ENCODE assay signal across 8 mouse cellular contexts in genomic region chr10:4105676-4106528, GRCm38 (mm10).
DNase-seq lines count a peak whose midpoint lies in the region; ATAC-seq and TF ChIP-seq lines count a peak whose summit lies in the region.

No protein-coding gene starts in this region.

- no peaks in the 10 kb centered on the region for H3K27me3 ChIP-seq in E14TG2a.4 (ENCODE audit: insufficient read depth, low read length)
- H3K27me3 ChIP-seq in heart, embryonic 12.5 days (replicated peaks): no peaks in the 10 kb centered on the region
- H3K27me3 ChIP-seq in limb, embryonic 10.5 days (ENCODE audit: low read depth, poor library complexity, severe bottlenecking): no peaks in the 10 kb centered on the region
- H3K27me3 ChIP-seq in neural tube, embryonic 14.5 days (ENCODE audit: control insufficient read depth, insufficient read depth, low read length): no peaks in the 10 kb centered on the region

- no peak overlapping the region for H3K4me2 ChIP-seq in heart, embryonic 12.5 days
- no peak overlapping the region for H3K4me2 ChIP-seq in neural tube, embryonic 14.5 days (ENCODE audit: low read depth, low read length)

- WGBS in heart, embryonic 12.5 days: 47% methylated on average over 10 of the region's 10 CpGs
- 80% methylated on average over 10 of the region's 10 CpGs for WGBS in limb, embryonic 10.5 days
- WGBS in neural tube, embryonic 14.5 days: 24% methylated on average over 10 of the region's 10 CpGs

- H3K4me1 ChIP-seq in E14TG2a.4 (replicated peaks; ENCODE audit: low read depth, low read length): peaks cover 79% of the 10 kb centered on the region
- peaks cover 36% of the 10 kb centered on the region for H3K4me1 ChIP-seq in heart, embryonic 12.5 days (replicated peaks)
- H3K4me1 ChIP-seq in limb, embryonic 10.5 days: peaks cover 14% of the 10 kb centered on the region
- peaks cover 6% of the 10 kb centered on the region; the same call in 1 of the 2 replicates for H3K4me1 ChIP-seq in neural tube, embryonic 14.5 days (ENCODE audit: control insufficient read depth, insufficient read depth, low read length)

- peak; percentile 96 for DNase-seq in R1 (ENCODE audit: low read depth, low spot score)
- no peak for DNase-seq in limb, embryonic 10.5 days (ENCODE audit: low spot score)
- DNase-seq in frontal cortex, postnatal 36 days (ENCODE audit: low spot score in 2 of 2): no peak
- DNase-seq in right cerebral cortex, postnatal 25 days: no peak

- no peaks in the 10 kb centered on the region for H3K9me3 ChIP-seq in E14TG2a.4 (ENCODE audit: low read length)
- no peaks in the 10 kb centered on the region for H3K9me3 ChIP-seq in heart, embryonic 12.5 days (replicated peaks)
- H3K9me3 ChIP-seq in limb, embryonic 10.5 days (replicated peaks): no peaks in the 10 kb centered on the region
- H3K9me3 ChIP-seq in neural tube, embryonic 14.5 days (ENCODE audit: control insufficient read depth, low read length): no peaks in the 10 kb centered on the region

- 0 out of 2 replicates have a peak, but pooled peaks have one; percentile 5 for TF ChIP-seq CTCF in E14TG2a.4 (conservative IDR thresholded peaks at IDR 0.05; ENCODE audit: low read length)

- no peak for ATAC-seq in heart, embryonic 12.5 days (ENCODE audit: insufficient number of reproducible peaks, low FRiP score)
- ATAC-seq in neural tube, embryonic 14.5 days (ENCODE audit: low read depth): peak; percentile 35; the same call in 1 of the 2 replicates
- no peak for ATAC-seq in erythroblast, adult 5-6 weeks (replicated peaks; ENCODE audit: low FRiP score, poor library complexity, severe bottlenecking)

- peaks cover 38% of the 10 kb centered on the region for H3K36me3 ChIP-seq in E14TG2a.4 (ENCODE audit: insufficient read depth, low read length)
- peaks cover 12% of the 10 kb centered on the region for H3K36me3 ChIP-seq in heart, embryonic 12.5 days
- H3K36me3 ChIP-seq in limb, embryonic 10.5 days: peaks cover 19% of the 10 kb centered on the region
- no peaks in the 10 kb centered on the region for H3K36me3 ChIP-seq in neural tube, embryonic 14.5 days (ENCODE audit: control insufficient read depth, insufficient read depth, low read length)

- H3K9ac ChIP-seq in heart, embryonic 12.5 days: no peak overlapping the region
- no peak overlapping the region for H3K9ac ChIP-seq in neural tube, embryonic 14.5 days (replicated peaks; ENCODE audit: low read depth, low read length)

- H3K27ac ChIP-seq in heart, embryonic 12.5 days (ENCODE audit: poor library complexity, severe bottlenecking): peak overlapping the region; percentile 65
- peak overlapping the region; percentile 17; the same call in 1 of the 2 replicates for H3K27ac ChIP-seq in limb, embryonic 10.5 days
- no peak overlapping the region for H3K27ac ChIP-seq in neural tube, embryonic 14.5 days (ENCODE audit: low read depth, low read length)

- H3K4me3 ChIP-seq in E14TG2a.4 (replicated peaks; ENCODE audit: low read length): peak overlapping the region; percentile 69
- H3K4me3 ChIP-seq in heart, embryonic 12.5 days: no peak overlapping the region
- H3K4me3 ChIP-seq in limb, embryonic 10.5 days: no peak overlapping the region
- H3K4me3 ChIP-seq in neural tube, embryonic 14.5 days (ENCODE audit: low read depth, low read length): no peak overlapping the region
